8 mouse cellular contexts compared by ENCODE assay signal in the genomic region with DNA sequence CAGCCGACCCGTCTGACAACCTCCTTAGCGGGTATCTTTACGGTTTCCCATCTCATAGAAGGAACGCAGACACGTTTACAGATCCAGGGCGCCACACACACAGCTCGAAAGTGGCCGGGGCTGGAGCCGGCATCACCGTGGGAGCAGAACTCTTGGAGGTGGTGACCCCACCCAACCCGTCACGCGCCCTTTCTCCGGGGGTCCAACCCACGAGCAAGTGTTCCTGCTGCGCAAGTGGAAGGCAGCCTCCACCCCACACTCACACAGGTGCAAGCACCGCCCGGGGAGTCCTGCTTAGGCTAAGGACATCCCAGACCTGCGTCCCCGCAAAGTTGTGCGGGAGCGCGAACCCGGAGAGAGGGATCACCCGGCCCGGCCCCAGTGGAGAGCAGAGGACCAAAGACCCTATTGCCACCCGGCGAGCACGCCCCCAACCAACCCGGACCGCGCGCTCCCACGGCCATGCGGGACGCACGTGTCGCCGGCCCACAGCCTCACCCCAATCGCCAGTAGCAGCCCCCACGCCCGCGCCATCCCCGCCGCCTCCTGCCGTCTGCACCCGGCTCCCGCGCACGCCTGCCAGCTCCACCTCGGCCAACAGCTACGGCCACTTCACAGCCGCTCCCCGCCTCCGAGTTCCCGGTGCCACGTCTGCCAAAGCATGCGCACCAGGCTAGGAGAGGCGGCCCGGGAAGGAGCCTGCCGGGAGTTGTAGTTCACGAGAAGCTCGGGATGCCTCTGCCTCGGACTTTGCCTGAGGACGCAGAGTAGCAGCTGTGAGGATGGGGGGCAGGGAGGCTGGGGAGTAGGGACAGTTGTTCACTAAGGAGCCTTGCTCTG. TPM values are rescaled to one million over a fixed set of nuclear protein-coding genes. Genes with fewer than 3 reads are reported as not detected.
A peak's percentile ranks its signal among the peaks of the same experiment; 100 is the strongest.
DNase-seq lines count a peak whose midpoint lies in the region; ATAC-seq and TF ChIP-seq lines count a peak whose summit lies in the region.

A gene (minus strand): TSS at position 643 of the 840 bp plus-strand sequence.

- 0 out of 2 replicates have a peak, but pooled peaks have one; percentile 10 for TF ChIP-seq POLR2A in cortical plate, adult 2 months (IDR thresholded peaks at IDR 0.05; ENCODE audit: extremely low read depth, insufficient read depth, low read length)

- intact Hi-C loops in gastrocnemius, postnatal 14 days (cut with DNase I; ENCODE audit: low total_unique reads), result no loop called here
- intact Hi-C loops in left cerebral cortex, adult 2 months (cut with DNase I), result no loop called here

- no peak for ATAC-seq in monocyte, adult 5-6 weeks (replicated peaks; ENCODE audit: insufficient number of reproducible peaks, low FRiP score, low TSS enrichment, poor library complexity, severe bottlenecking)

- TF ChIP-seq CTCF in cortical plate, adult 2 months (IDR thresholded peaks at IDR 0.05; ENCODE audit: extremely low read depth, insufficient read depth, low read length), result no peak
- no peak; the same call in 1 of the 2 replicates for TF ChIP-seq CTCF in left cerebral cortex, adult 2 months (IDR thresholded peaks at IDR 0.05)

- peaks cover 1% of the 10 kb centered on the region; the same call in 1 of the 2 replicates for H3K4me1 ChIP-seq in cortical plate, adult 2 months (ENCODE audit: control insufficient read depth, insufficient read depth, low read length)

- peak within 1 kb of the TSS; percentile 70 for H3K4me3 ChIP-seq in cortical plate, adult 2 months (ENCODE audit: insufficient read depth, low read length)
- peak within 1 kb of the TSS; percentile 79 for H3K4me3 ChIP-seq in left cerebral cortex, adult 2 months

- peak; percentile 95 for DNase-seq in adrenal gland, adult 2 months
- peak; percentile 93 for DNase-seq in gastrocnemius, postnatal 14 days
- peak; percentile 49 for DNase-seq in hindlimb bud, embryonic 11.5 days (ENCODE audit: extremely low spot score, low read depth, low spot score)
- DNase-seq in left cerebral cortex, adult 2 months (ENCODE audit: extremely low spot score in 1 of 2, low spot score in 2 of 2), result peak; percentile 86
- peak; percentile 90 to 92 for DNase-seq in lung, postnatal 4 days
- DNase-seq in right cerebral cortex, postnatal 10 days (ENCODE audit: low spot score in 2 of 2), result peak; percentile 94

- no peak within 1 kb of the TSS for H3K27ac ChIP-seq in cortical plate, adult 2 months (ENCODE audit: insufficient read depth, low read length)
- no peak within 1 kb of the TSS for H3K27ac ChIP-seq in left cerebral cortex, adult 2 months

RNA-seq across cellular contexts. Expression of the gene that starts here (rescaled TPM):
- total RNA-seq in adrenal gland, adult 2 months (2021), result 10 to 100 TPM; 15.6 to 20.8 TPM
- 4.3 and 5.1 TPM in 2 replicates for polyA plus RNA-seq in adrenal gland, adult 2 months (2012; rRNA removed)
- polyA plus RNA-seq in cortical plate, adult 2 months (2012; rRNA removed), result 7.8 and 8.0 TPM in 2 replicates
- total RNA-seq in gastrocnemius, postnatal 14 days (2021), result 1 to 10 TPM; 6.7 TPM
- 1 to 10 TPM; 3.4 to 4.6 TPM for total RNA-seq in left cerebral cortex, adult 2 months (2021)
- not detected in 3 replicates for total RNA-seq in monocyte, adult 5-6 weeks (2017)
